Comparison of ENCODE assay signal across 10 mouse cellular contexts in the genomic region with DNA sequence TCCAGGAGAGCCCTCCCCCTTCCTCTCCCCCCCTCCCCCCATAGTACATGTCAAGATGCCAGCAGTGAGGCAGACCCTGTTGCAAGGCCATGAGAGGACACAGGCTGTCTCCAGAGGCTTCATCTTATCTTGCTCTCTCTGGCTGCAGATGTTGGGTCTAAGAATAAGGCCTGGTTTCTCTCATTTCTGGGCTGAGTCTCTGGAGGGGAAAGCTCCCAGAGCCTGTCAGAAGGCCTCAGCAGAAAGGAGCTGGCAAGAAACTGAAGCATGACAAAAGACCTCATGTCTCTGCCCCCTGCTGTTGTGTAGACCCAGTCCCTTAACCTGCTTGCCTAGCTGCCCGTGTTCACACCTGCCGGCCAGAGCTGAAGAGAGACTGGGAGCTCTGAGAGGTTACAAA. TPM values are rescaled to one million over a fixed set of nuclear protein-coding genes. Genes with fewer than 3 reads are reported as not detected.
DNase-seq lines count a peak whose midpoint lies in the region; ATAC-seq and TF ChIP-seq lines count a peak whose summit lies in the region.
"Had no signal": no experiment of that assay in that cellular context is flagged by ENCODE, and none has a peak within 500 bp of the region (broad histone marks: within the 10 kb centered on the region; RNA-seq: fewer than 3 reads in every experiment).

No protein-coding gene starts in this region.

- no peaks in the 10 kb centered on the region for H3K27me3 ChIP-seq in kidney, postnatal 0 days (ENCODE audit: insufficient read depth, low read length)
- no peaks in the 10 kb centered on the region for H3K27me3 ChIP-seq in heart, embryonic 13.5 days (replicated peaks)
- no peaks in the 10 kb centered on the region for H3K27me3 ChIP-seq in liver, embryonic 11.5 days (replicated peaks; ENCODE audit: control insufficient read depth, insufficient read depth, low read length)
- H3K27me3 ChIP-seq in midbrain, embryonic 15.5 days (replicated peaks): no peaks in the 10 kb centered on the region
- H3K27me3 ChIP-seq: liver, embryonic 15.5 days had no signal

- H3K27ac ChIP-seq in kidney, postnatal 0 days: peak overlapping the region; percentile 58
- peak overlapping the region; percentile 86 for H3K27ac ChIP-seq in heart, embryonic 13.5 days (replicated peaks)
- H3K27ac ChIP-seq in liver, embryonic 11.5 days (ENCODE audit: low read depth, low read length): peak overlapping the region; percentile 57; the same call in 1 of the 2 replicates
- H3K27ac ChIP-seq in midbrain, embryonic 15.5 days: no peak overlapping the region
- H3K27ac ChIP-seq: liver, embryonic 15.5 days had no signal

- H3K9me3 ChIP-seq in kidney, postnatal 0 days (replicated peaks; ENCODE audit: low read length): no peaks in the 10 kb centered on the region
- no peaks in the 10 kb centered on the region for H3K9me3 ChIP-seq in heart, embryonic 13.5 days
- no peaks in the 10 kb centered on the region for H3K9me3 ChIP-seq in liver, embryonic 11.5 days (ENCODE audit: control insufficient read depth, low read length)
- H3K9me3 ChIP-seq in midbrain, embryonic 15.5 days: no peaks in the 10 kb centered on the region
- H3K9me3 ChIP-seq: liver, embryonic 15.5 days had no signal

- no peak overlapping the region for H3K4me2 ChIP-seq in kidney, postnatal 0 days (ENCODE audit: low read length)
- no peak overlapping the region for H3K4me2 ChIP-seq in heart, embryonic 13.5 days
- no peak overlapping the region for H3K4me2 ChIP-seq in liver, embryonic 11.5 days
- no peak overlapping the region for H3K4me2 ChIP-seq in midbrain, embryonic 15.5 days
- H3K4me2 ChIP-seq: liver, embryonic 15.5 days had no signal

- H3K4me1 ChIP-seq in kidney, postnatal 0 days (replicated peaks; ENCODE audit: insufficient read depth, low read length): peaks cover 24% of the 10 kb centered on the region
- H3K4me1 ChIP-seq in heart, embryonic 13.5 days: peaks cover 64% of the 10 kb centered on the region
- H3K4me1 ChIP-seq in liver, embryonic 11.5 days (replicated peaks; ENCODE audit: control insufficient read depth, insufficient read depth, low read length): peaks cover 36% of the 10 kb centered on the region
- H3K4me1 ChIP-seq in midbrain, embryonic 15.5 days: peaks cover 9% of the 10 kb centered on the region; the same call in 1 of the 2 replicates

- H3K4me3 ChIP-seq in kidney, postnatal 0 days (replicated peaks; ENCODE audit: low read depth, low read length): no peak overlapping the region
- no peak overlapping the region for H3K4me3 ChIP-seq in heart, embryonic 13.5 days
- H3K4me3 ChIP-seq in liver, embryonic 11.5 days (ENCODE audit: low read depth, low read length): no peak overlapping the region
- no peak overlapping the region for H3K4me3 ChIP-seq in midbrain, embryonic 15.5 days
- H3K4me3 ChIP-seq: liver, embryonic 15.5 days had no signal

- TF ChIP-seq CTCF in kidney, postnatal 0 days (IDR thresholded peaks at IDR 0.05; ENCODE audit: low read depth): no peak

- no peaks in the 10 kb centered on the region for H3K36me3 ChIP-seq in kidney, postnatal 0 days (ENCODE audit: insufficient read depth, low read length)
- H3K36me3 ChIP-seq in heart, embryonic 13.5 days: no peaks in the 10 kb centered on the region
- H3K36me3 ChIP-seq in liver, embryonic 11.5 days (ENCODE audit: control insufficient read depth, insufficient read depth, low read length): no peaks in the 10 kb centered on the region
- no peaks in the 10 kb centered on the region for H3K36me3 ChIP-seq in midbrain, embryonic 15.5 days (replicated peaks)
- H3K36me3 ChIP-seq: liver, embryonic 15.5 days had no signal

- DNase-seq in kidney, postnatal 0 days (ENCODE audit: low spot score): no peak
- no peak for DNase-seq in kidney, adult 11 months
- no peak for DNase-seq in liver, embryonic 11.5 days (ENCODE audit: low spot score)
- no peak for DNase-seq in ovary, postnatal 10 days (ENCODE audit: low spot score)
- DNase-seq in thymus, adult 18-20 months: no peak

- WGBS in kidney, postnatal 0 days: 74% methylated on average over 2 of the region's 2 CpGs
- WGBS in heart, embryonic 13.5 days: 38% methylated on average over 2 of the region's 2 CpGs
- 51% methylated on average over 2 of the region's 2 CpGs for WGBS in liver, embryonic 11.5 days
- 73% methylated on average over 2 of the region's 2 CpGs for WGBS in midbrain, embryonic 15.5 days

- 0 out of 2 replicates have a peak overlapping the region, but pooled peaks have one; percentile 3 for H3K9ac ChIP-seq in kidney, postnatal 0 days (ENCODE audit: low read depth, low read length)
- peak overlapping the region; percentile 61 for H3K9ac ChIP-seq in heart, embryonic 13.5 days
- H3K9ac ChIP-seq in liver, embryonic 11.5 days (ENCODE audit: low read depth, low read length): no peak overlapping the region
- no peak overlapping the region for H3K9ac ChIP-seq in midbrain, embryonic 15.5 days
- H3K9ac ChIP-seq: liver, embryonic 15.5 days had no signal

- ATAC-seq in kidney, postnatal 0 days (replicated peaks; ENCODE audit: low FRiP score, low read depth): no peak
- 0 out of 2 replicates have a peak, but pooled peaks have one; percentile 18 for ATAC-seq in common myeloid progenitor, adult 5-6 weeks (replicated peaks; ENCODE audit: low read depth, poor library complexity, severe bottlenecking)
- ATAC-seq in heart, embryonic 13.5 days (ENCODE audit: extremely low read depth, insufficient number of reproducible peaks, low FRiP score, low TSS enrichment): no peak; the same call in 1 of the 2 replicates
- ATAC-seq in liver, embryonic 11.5 days (replicated peaks; ENCODE audit: low FRiP score): peak; percentile 37; the same call in 1 of the 2 replicates
- ATAC-seq in midbrain, embryonic 15.5 days (replicated peaks): no peak

RNA-seq across cellular contexts. Expression of a gene that starts 19.5 kb away (rescaled TPM):
- 35.9 and 38.9 TPM in 2 replicates for polyA plus RNA-seq in kidney, postnatal 0 days (2015; fragmentation: Nextera tagmentation; extraction: Ambion mirVana)
- 27.0 and 34.7 TPM in 2 replicates for total RNA-seq in common myeloid progenitor, adult 5-6 weeks (2017)
- 46.2 and 48.1 TPM in 2 replicates for polyA plus RNA-seq in heart, embryonic 13.5 days (2015; fragmentation: Nextera tagmentation; extraction: Ambion mirVana)
- 49.0 and 50.4 TPM in 2 replicates for polyA plus RNA-seq in liver, embryonic 11.5 days (2014; fragmentation: Nextera tagmentation; extraction: Ambion mirVana)
- 7.5 and 7.8 TPM in 2 replicates for polyA plus RNA-seq in midbrain, embryonic 15.5 days (2015; fragmentation: Nextera tagmentation; extraction: Ambion mirVana)

RNA-seq across cellular contexts. Expression of a gene that starts 46.5 kb away (rescaled TPM):
- polyA plus RNA-seq in kidney, postnatal 0 days (2015; fragmentation: Nextera tagmentation; extraction: Ambion mirVana): 0.41 and 1.0 TPM in 2 replicates
- not detected in 2 replicates for total RNA-seq in common myeloid progenitor, adult 5-6 weeks (2017)
- polyA plus RNA-seq in heart, embryonic 13.5 days (2015; fragmentation: Nextera tagmentation; extraction: Ambion mirVana): 9.3 and 11.4 TPM in 2 replicates
- polyA plus RNA-seq in liver, embryonic 11.5 days (2014; fragmentation: Nextera tagmentation; extraction: Ambion mirVana): not detected in 2 replicates
- not detected in 2 replicates for polyA plus RNA-seq in midbrain, embryonic 15.5 days (2015; fragmentation: Nextera tagmentation; extraction: Ambion mirVana)
- total RNA-seq: gastrocnemius, postnatal 14 days had no signal

Comparison
In these comparisons a context has a peak if more than half of its experiments do, and no peak if none do; other contexts are left out.
1. ATAC-seq: peak in common myeloid progenitor, adult 5-6 weeks (single experiment) and liver, embryonic 11.5 days (single experiment); none in kidney, postnatal 0 days (single experiment), heart, embryonic 13.5 days (single experiment) and midbrain, embryonic 15.5 days (single experiment).
2. H3K9ac ChIP-seq: peak in kidney, postnatal 0 days (single experiment) and heart, embryonic 13.5 days (single experiment); none in liver, embryonic 11.5 days (single experiment) and midbrain, embryonic 15.5 days (single experiment).